Mouse (Mus musculus): ENCODE data around the gene Rbm33. TPM values are rescaled to one million over a fixed set of nuclear protein-coding genes. Genes with fewer than 3 reads are reported as not detected.

The Rbm33 gene
- polyA plus RNA-seq (2012; rRNA removed; ENCODE audit: low replicate concordance), result 17.5 and 26.0 TPM in 2 replicates

GRCm38 (mm10) chr5:28316722-28317245 is at the start of gene Rbm33:
Gene Rbm33 (plus strand): TSS chr5:28317121.

GRCm38 (mm10) chr5:28466760-28467306 is 149.9 kb downstream of the Rbm33 start, which contains the start of gene Shh:
Gene Shh (minus strand): TSS chr5:28467256.

Other genes starting within 250 kb of the Rbm33 start
- gene Insig1, start 245.8 kb upstream of the Rbm33 start, polyA plus RNA-seq (2012; rRNA removed; ENCODE audit: low replicate concordance), result 254 and 509 TPM in 2 replicates
- gene En2, start 151.4 kb upstream of the Rbm33 start, polyA plus RNA-seq (2012; rRNA removed; ENCODE audit: low replicate concordance), result 0.03 and 0.12 TPM in 2 replicates
- 0.10 TPM in 1 of 2 replicates, not detected in the other for gene Cnpy1, start 71.3 kb upstream of the Rbm33 start, polyA plus RNA-seq (2012; rRNA removed; ENCODE audit: low replicate concordance)
- gene Shh, start 150.1 kb downstream of the Rbm33 start, polyA plus RNA-seq (2012; rRNA removed; ENCODE audit: low replicate concordance), result 0.33 TPM in 1 of 2 replicates, not detected in the other